Mouse (Mus musculus): ENCODE data around the gene Gdpd3.
A peak's percentile ranks its signal among the peaks of the same experiment; 100 is the strongest.

Gdpd3 gene

GRCm38 (mm10) chr7:126786142-126786541 is 20.0 kb downstream of the Gdpd3 start:
- DNase-seq (ENCODE audit: low spot score in 2 of 2) = no peak

- DNase-seq (ENCODE audit: low spot score in 2 of 2) = no peak
Measured at GRCm38 (mm10) chr7:126789141-126789540, 23.0 kb downstream of the Gdpd3 start.

GRCm38 (mm10) chr7:126791851-126792720 is 26.0 kb downstream of the Gdpd3 start, which contains the start of gene Ppp4c:
Ppp4c (minus strand) TSS chr7:126792496.
- peak; percentile 97 to 98 for DNase-seq (ENCODE audit: low spot score in 2 of 2)

- no peak for DNase-seq (ENCODE audit: low spot score in 2 of 2)
Measured at GRCm38 (mm10) chr7:126792721-126793443, 26.7 kb downstream of the Gdpd3 start.

GRCm38 (mm10) chr7:126793456-126794270 is 27.5 kb downstream of the Gdpd3 start:
- no peak for DNase-seq (ENCODE audit: low spot score in 2 of 2)

- DNase-seq (ENCODE audit: low spot score in 2 of 2) = no peak
Measured at GRCm38 (mm10) chr7:126794271-126794605, 28.1 kb downstream of the Gdpd3 start.

- no peak for DNase-seq (ENCODE audit: low spot score in 2 of 2)
Measured at GRCm38 (mm10) chr7:126795387-126796317, 29.5 kb downstream of the Gdpd3 start.

- peak; percentile 76 to 77 for DNase-seq (ENCODE audit: low spot score in 2 of 2)
Measured at GRCm38 (mm10) chr7:126796350-126796932, 30.3 kb downstream of the Gdpd3 start.

- DNase-seq (ENCODE audit: low spot score in 2 of 2) = peak in 1 of 2 experiments; percentile 28
Measured at GRCm38 (mm10) chr7:126797411-126798126, 31.4 kb downstream of the Gdpd3 start, which contains the start of gene Fam57b. Fam57b (plus strand) TSS chr7:126797668.

GRCm38 (mm10) chr7:126798127-126799049 is 32.3 kb downstream of the Gdpd3 start:
- DNase-seq (ENCODE audit: low spot score in 2 of 2) = peak in 1 of 2 experiments; percentile 39

GRCm38 (mm10) chr7:126799050-126799467 is 32.9 kb downstream of the Gdpd3 start:
- DNase-seq (ENCODE audit: low spot score in 2 of 2) = peak; percentile 96 to 98

GRCm38 (mm10) chr7:126799468-126800268 is 33.5 kb downstream of the Gdpd3 start:
- DNase-seq (ENCODE audit: low spot score in 2 of 2) = peak in 1 of 2 experiments; percentile 89

GRCm38 (mm10) chr7:126800269-126801056 is 34.3 kb downstream of the Gdpd3 start:
- DNase-seq (ENCODE audit: low spot score in 2 of 2) = peak; percentile 45 to 58

- DNase-seq (ENCODE audit: low spot score in 2 of 2) = no peak
Measured at GRCm38 (mm10) chr7:126801057-126801422, 34.9 kb downstream of the Gdpd3 start.

GRCm38 (mm10) chr7:126802134-126802889 is 36.2 kb downstream of the Gdpd3 start:
- DNase-seq (ENCODE audit: low spot score in 2 of 2) = no peak

GRCm38 (mm10) chr7:126803181-126803580 is 37.0 kb downstream of the Gdpd3 start:
- DNase-seq (ENCODE audit: low spot score in 2 of 2) = no peak

Measured in right cerebral cortex, adult 2 months (tissue).